Mouse (Mus musculus): Measurements from ENCODE around the gene Slain2.

Slain2 gene

DNA sequence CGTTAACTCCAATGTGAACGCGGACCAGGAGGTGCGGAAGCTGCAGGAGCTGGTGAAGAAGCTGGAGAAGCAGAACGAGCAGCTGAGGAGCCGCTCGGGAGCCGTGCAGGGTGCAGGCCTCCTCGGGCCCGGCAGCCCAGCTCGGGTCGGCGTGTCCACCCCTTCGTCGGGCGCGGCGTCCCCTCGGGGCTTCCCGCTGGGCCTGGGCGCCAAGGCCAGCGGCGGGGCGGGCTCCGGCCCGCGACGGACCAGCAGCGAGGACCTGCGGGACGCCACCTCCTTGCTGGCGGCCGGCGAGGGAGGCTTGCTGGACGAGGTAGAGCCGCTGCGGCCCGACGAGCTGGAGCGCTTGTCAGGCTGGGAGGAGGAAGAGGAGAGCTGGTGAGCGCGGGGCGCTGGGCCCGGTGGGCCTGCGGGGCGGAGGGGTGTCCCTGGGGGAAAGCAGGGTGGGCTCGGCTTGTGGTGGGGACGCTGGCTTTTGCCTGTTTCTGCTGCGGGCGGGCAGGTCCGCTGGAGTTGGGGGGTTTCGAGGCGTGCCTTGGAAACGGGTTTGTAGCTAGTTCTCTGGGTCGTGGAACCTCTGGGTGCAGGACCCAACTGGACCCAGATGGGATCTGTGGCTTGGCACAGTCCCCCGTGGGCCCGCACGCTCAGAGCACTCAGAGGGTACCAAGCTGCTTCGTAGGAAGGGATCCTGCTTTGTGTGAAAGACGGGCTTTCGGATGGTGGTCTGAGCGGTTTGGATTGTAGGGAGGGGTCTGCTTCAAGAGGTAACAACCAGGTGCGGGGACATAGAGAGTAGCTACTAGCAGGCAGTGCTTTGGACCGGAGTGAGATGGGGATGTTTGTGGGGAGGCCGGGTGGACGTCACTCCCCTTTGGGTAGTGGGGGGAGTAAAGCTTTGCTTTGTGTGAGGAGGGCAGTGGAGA lies 793 bp downstream of the Slain2 start:
- TF ChIP-seq GATA4 (IDR thresholded peaks at IDR 0.05; ENCODE audit: insufficient replicate concordance, low read length): no peak

DNA sequence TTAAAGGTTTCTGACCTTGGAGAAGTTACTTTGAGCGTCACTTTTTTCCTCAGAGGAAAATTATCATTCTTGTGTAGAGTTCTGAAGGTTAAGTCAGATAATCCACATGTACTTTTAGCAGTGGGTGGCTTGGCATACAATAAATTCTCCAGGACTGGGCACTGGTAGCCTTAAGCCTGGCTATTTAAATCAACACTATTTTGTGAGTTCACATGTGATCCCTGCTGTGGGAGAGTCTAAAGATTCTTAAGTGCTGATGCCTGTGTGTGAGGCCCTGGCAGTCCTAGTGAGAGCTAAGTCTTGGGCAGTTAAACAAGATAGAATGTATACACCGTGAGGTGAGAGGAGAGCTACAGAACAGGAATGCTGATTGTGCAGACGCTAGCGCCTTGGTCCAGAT lies 1.9 kb downstream of the Slain2 start:
- no peak for TF ChIP-seq GATA4 (IDR thresholded peaks at IDR 0.05; ENCODE audit: insufficient replicate concordance, low read length)

DNA sequence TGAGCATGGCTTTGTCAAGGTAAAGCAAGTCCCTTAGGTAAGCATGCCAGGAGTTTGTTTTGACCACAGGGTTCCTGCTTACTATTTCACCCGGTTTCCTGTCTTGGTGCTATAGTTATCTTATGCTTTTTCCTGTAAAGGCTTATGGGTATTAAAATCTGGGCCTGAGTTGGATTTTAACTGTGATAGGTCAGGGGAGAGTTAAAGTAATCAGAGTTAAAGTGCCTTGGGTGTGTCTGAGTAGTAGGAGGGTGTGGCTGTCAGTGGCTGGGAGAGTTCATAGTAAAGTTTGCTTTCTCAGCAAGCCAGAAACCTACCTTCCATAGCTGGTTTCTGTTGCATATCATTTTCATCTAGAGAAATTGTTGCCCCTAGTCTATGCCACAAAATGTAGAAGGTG lies 2.7 kb downstream of the Slain2 start:
- TF ChIP-seq GATA4 (IDR thresholded peaks at IDR 0.05; ENCODE audit: insufficient replicate concordance, low read length): no peak

DNA sequence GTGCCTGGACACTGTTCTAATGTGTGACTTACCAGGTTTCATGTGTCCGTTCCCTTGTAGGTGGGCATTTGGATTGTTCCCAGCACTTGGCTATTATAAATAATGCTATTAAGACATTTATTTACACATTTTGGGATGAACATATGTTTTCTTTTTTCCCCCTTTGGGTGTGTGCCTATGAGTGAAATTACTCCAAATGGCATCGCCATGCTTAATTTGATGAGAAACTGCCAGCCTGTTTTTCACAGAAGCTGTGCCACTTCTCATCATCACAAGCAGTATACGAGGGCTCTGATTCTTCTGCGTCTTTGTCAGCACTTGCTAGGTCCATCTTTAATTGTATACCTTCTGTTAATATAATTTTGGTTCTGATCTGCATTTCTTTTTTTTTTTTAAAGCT lies 6.3 kb downstream of the Slain2 start:
- TF ChIP-seq GATA4 (IDR thresholded peaks at IDR 0.05; ENCODE audit: insufficient replicate concordance, low read length): no peak

DNA sequence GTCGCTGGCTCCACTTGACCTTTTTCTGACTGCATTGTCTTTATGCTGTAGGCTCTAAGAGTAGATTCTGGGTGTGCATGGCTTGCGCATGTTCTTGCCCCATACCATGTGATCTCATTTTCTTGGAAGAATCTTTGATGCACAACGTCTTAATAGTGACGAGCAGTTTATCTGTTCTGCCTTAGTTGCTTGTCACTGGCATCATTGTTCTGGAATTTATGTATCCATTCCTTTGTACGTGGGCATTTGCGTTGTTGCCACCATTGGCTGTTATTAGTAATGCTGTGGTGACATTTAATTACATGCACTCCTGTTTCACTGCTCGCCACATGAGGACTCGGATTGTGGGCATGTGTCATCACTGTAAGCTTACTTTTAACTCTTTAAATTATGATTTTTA lies 7.1 kb downstream of the Slain2 start:
- TF ChIP-seq GATA4 (IDR thresholded peaks at IDR 0.05; ENCODE audit: insufficient replicate concordance, low read length): no peak

DNA sequence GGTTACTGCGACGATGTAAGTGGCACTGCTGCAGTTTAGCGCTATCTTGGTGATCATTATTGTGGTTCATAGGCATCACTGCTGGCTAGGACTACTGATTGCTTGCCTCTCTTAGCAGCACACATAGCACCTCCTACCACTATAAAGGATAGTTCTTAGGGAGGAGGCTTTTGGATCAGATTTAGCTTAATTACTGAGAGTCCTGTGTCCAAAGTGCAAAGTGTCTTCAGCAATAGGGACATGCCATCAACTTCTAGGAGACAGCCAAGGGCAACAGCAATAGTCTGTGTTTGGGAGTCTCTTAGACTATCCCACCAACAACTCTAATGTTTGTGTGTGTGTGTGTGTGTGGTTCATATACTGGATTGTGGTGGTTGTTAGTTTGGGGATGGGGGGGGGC lies 8.7 kb downstream of the Slain2 start:
- no peak for TF ChIP-seq GATA4 (IDR thresholded peaks at IDR 0.05; ENCODE audit: insufficient replicate concordance, low read length)

DNA sequence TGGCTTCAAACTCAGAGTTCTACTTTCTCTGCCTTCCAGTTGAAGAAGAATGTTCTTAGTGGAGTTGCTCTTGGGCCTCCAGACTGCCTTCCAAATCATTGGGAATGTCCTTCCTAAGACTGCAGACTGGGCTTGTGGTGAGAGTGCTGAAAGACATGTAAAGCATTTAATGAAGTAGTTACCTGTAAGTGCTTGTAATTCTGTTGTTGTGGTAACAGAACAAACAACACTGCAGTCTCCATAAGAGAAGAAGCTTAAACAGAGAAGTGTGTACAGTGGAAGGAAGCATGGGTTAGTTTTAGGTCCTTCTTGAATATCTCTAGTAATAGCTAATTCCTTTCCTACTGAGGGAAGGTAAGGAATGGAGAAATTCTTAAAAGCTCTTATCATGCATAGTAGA lies 13.0 kb downstream of the Slain2 start:
- TF ChIP-seq GATA4 (IDR thresholded peaks at IDR 0.05; ENCODE audit: insufficient replicate concordance, low read length): no peak

DNA sequence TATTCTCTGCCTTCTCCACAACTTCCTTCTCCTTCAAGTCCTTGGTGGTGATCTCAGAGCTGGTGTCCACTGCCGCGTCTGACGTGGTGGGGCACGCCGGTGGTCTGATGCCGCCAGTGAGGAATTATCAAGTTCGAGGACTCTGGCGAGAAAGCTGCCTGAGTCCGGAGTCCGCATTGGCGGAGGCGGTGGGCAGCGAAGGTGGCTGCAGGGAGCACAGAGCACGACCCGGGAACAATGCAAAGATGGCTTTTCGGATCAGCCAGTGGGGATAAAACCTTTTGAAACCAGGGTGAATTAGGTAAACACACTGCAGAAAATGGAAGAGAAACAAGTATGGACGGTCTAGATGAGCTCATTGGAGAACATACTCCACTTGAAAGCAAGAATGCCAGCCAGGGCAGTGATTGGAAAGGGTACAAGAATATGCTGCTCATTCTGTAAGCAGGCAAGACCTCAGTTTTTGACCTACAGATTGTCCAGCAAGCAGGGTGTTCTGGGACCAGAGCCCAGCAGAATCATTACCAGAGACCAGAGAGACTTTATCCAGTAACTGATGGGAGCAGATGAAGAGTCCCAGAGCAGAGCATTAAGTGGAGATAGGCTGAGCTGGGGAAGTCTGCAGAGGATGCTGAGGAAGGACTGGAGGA lies 19.0 kb downstream of the Slain2 start:
- TF ChIP-seq GATA4 (IDR thresholded peaks at IDR 0.05; ENCODE audit: insufficient replicate concordance, low read length): no peak

DNA sequence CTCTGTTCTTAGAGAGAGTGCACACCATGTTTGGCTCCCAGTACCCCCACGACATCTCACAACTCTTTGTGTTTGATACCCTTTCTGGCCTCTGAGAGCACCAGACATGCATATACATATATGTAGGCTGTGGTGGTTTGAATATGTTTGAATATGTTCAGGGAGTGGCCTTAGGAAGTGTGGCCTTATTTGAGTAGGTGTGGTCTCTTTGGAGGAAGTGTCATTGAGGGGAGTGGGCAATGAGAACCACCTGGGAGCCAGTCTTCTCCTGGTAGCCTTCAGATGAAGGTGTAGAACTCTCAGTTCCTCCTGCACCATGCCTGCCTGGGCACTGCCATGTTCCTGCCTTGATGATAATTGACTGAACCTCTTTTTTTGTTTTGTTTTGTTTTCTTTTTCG lies 25.2 kb downstream of the Slain2 start:
- no peak for TF ChIP-seq GATA4 (IDR thresholded peaks at IDR 0.05; ENCODE audit: insufficient replicate concordance, low read length)

DNA sequence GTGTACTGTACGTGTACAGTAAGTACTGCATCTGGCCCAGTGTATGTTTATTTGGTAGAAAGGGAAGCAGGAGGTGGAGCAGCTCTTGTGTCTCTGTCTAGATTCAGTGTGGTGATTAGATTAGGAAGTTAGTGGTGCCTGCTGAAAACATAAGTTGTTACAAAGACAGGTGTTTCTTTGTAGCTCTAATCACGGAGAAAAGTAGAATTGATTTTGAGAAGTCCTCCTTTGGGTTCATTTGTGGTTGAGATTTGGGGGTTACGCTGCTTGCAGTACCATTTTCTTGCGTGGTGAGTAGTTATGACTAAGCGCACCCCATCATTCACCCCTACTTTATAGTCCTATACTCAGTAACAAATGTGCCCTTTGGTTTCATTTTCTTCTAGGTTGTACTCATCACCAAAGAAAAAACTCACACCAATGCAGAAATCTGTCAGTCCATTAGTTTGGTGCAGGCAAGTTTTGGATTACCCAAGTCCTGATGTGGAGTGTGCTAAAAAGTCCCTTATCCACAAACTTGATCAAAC lies 26.9 kb downstream of the Slain2 start:
- TF ChIP-seq GATA4 (IDR thresholded peaks at IDR 0.05; ENCODE audit: insufficient replicate concordance, low read length): no peak

DNA sequence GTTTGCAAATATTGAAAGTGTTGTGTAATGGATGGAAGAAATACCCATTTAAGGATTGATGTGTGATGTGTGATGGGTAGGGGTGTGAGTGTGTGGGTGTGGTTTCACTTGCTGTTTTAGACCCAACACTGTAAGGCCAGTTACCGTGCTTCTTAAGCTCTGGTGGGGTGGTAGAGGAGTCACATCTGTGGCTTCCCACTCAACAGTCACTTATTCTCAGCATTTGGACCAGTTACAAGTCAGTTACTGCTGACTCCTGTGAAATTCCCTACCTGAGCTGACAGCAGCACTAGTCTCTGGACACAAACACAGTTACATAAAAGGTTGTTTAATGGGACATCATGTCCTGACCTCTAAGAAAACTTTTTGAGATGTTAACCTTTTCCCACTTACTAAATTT lies 34.0 kb downstream of the Slain2 start:
- no peak for TF ChIP-seq GATA4 (IDR thresholded peaks at IDR 0.05; ENCODE audit: insufficient replicate concordance, low read length)

DNA sequence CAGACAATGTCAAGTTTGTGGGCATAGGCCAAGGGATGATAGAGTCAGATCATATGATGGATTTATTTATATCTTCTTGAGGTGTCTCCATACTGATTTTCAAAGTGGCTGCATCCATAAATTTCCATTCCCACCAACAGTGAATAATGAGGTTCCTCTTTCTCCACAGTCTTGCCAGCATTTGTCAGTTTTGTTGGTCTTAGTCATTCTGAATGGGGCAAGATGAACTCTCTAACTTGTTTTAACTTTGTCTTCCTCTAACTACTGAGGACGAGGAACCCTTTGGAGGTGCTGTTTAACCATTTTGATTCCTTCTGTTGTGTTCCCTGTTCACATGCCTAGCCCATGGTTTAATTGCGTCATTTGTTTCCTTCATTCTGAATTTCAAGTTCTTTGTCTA lies 36.1 kb downstream of the Slain2 start:
- TF ChIP-seq GATA4 (IDR thresholded peaks at IDR 0.05; ENCODE audit: insufficient replicate concordance, low read length): no peak

DNA sequence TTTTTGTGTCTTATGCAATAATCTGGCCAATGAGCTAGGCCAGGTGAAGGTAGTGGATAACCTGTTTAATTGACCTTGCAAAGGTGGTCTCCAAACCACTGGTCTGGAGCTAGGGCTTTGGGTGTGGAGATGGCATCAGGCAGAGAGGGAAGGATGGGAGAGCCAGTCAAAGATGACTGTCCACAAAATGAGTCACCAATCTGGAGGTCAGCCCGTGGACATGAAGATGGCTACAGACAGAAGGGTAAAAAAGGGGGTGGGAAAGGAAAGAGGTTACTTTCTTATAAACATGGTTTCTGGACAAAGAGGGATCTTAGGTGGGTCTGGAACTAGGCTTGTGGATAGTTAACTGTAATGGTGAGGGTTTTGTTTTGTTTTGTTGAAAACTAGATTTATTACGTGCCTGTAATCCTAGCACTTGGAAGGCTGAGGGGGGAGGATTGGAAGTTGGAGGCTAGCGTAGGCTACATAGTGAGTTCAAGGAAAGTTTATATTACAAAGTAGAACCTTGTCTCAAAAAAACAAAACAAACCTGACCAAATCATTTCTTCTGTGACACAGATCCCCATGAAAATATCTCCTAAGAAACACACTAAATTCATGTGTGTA lies 40.0 kb downstream of the Slain2 start:
- no peak for TF ChIP-seq GATA4 (IDR thresholded peaks at IDR 0.05; ENCODE audit: insufficient replicate concordance, low read length)

DNA sequence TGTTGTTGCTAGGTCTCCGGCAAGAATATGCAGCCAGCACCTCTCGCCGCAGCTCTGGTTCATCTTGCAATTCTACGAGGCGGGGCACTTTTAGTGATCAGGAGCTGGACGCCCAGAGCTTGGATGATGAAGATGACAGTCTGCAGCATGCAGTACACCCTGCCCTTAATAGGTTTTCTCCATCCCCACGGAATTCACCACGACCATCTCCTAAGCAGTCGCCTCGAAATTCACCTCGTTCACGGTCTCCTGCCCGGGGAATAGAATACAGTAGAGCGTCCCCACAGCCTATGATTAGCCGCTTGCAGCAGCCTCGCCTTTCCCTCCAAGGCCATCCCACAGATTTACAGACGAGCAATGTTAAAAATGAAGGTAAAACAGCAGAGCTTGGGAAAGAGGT lies 43.2 kb downstream of the Slain2 start:
- no peak for TF ChIP-seq GATA4 (IDR thresholded peaks at IDR 0.05; ENCODE audit: insufficient replicate concordance, low read length)

DNA sequence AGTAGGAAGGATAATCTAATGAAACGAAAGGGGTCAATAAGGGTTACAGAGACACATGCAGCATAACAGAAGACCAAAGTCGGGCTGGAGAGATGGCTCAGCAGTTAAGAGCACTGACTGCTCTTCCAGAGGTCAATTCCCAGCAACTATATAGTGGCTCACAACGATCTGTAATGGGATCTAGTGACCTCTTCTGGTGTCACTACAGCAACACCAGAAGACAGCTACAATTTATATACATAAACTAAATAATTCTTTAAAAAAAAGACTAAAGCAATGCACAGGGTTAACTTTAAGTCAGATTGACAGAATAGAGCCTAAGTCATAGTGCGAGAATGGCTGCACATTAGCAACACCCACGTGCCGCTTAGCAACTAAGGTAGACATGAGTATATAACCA lies 46.0 kb downstream of the Slain2 start:
- no peak for TF ChIP-seq GATA4 (IDR thresholded peaks at IDR 0.05; ENCODE audit: insufficient replicate concordance, low read length)

DNA sequence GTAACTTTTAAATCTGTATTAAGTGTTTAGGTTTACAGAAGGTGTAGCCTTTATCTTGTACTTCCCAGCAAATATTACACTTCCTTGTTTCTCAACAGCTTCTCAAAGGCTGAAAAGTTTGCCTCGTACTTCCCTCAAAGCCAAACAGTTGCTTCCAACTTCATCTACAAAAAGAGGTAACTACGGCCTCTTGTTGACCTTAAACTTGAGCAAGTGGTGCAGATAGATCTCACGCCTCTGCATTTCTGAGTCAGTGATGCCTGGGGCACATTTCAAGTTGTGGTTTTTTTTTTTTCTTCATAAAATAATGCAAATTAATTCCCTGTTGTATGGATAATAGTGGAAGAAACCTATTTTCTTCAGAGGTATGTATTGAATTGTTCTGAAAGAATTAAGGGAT lies 51.6 kb downstream of the Slain2 start:
- TF ChIP-seq GATA4 (IDR thresholded peaks at IDR 0.05; ENCODE audit: insufficient replicate concordance, low read length): no peak

Measured in liver, adult (tissue).